Mouse (Mus musculus): ENCODE measurements around the gene Fut9. TPM values are rescaled to one million over a fixed set of nuclear protein-coding genes. Genes with fewer than 3 reads are reported as not detected.

The Fut9 gene
- not detected in 2 replicates for polyA plus RNA-seq (2012; rRNA removed)

DNA sequence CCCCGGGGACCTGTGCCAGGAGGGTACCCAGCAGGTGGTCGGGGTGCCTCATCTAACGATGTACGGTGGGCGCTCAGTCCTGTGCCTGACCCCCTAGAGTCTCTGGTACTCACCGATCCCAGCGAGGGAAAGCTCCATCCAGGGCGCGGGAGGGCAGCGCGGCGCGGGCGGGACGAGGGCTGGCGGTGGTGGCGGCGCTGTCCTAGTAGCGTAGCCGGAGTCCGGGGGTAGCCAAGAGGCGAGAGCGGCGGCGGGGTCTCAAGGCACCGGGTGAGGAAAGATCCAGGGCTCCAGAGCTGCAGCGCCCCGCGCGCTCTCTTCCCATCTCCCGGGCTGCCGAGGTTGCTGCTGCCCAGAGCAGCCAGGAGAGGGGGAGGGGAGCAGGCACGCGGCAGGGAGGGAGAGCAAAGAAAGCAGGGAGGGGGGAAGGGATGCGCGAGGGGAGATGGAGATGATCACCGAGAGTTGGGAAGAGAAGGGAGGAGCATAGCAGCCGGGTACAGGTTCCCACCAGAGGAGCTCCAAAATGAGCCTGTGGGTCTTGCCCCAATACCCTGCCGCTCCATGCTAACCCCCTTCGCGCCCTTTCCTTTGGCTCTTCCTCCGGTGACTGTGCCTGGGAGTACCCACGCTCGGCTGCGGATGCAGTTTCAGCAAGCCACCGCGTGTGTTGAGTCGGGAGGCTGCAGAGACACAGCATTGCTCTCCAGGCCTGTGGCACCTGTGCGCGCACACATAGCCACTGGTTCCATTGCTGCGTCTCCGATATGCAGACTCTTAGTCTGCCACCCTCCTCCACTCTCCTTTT is at the start of gene Fut9:
Fut9 (minus strand) TSS at position 769 of the 808 bp plus-strand sequence.
- H3K27me3 ChIP-seq (ENCODE audit: control insufficient read depth, insufficient read depth, low read length): no peaks in the 10 kb centered on the region
- no peak for DNase-seq (ENCODE audit: low read depth in 1 of 2, low spot score in 2 of 2)
- H3K4me3 ChIP-seq (ENCODE audit: extremely low read depth, insufficient read depth, insufficient read length): no peak within 1 kb of the TSS
- TF ChIP-seq CTCF (IDR thresholded peaks at IDR 0.05; ENCODE audit: extremely low read depth, insufficient read depth, insufficient read length, insufficient replicate concordance) (no peak), POLR2A (IDR thresholded peaks at IDR 0.05; ENCODE audit: low read depth, low read length) (no peak)
- H3K36me3 ChIP-seq (ENCODE audit: control insufficient read depth, insufficient read depth, low read length): no peaks in the 10 kb centered on the region
- 10% methylated on average over 51 of the region's 52 CpGs for WGBS
- H3K4me1 ChIP-seq (ENCODE audit: control insufficient read depth, insufficient read depth, insufficient read length): no peaks in the 10 kb centered on the region
- H3K27ac ChIP-seq (ENCODE audit: insufficient read depth, low read length): no peak within 1 kb of the TSS

DNA sequence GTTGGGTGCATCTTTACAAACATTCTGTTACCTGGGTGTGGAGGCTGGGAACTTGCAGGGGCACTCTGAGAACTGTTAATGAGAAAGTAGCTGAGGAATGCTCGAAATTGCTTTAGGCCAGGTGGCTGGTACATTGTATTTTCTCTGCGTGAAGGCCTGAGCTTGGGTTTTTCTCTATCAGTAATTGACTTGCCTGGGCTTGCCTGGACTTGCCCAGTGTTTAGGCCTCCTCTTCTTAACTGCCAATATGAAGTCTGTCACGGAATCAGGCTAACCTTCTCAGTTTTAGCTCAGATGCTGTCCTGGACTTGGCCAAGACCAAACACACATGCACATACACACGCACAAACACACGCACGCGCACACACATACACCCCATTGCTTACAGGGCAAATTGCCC is 15.7 kb upstream of the Fut9 start:
- H3K4me3 ChIP-seq (ENCODE audit: extremely low read depth, insufficient read depth, insufficient read length): no peak overlapping the region
- no peaks in the 10 kb centered on the region for H3K27me3 ChIP-seq (ENCODE audit: control insufficient read depth, insufficient read depth, low read length)
- 89% methylated on average over 7 of the region's 7 CpGs for WGBS
- H3K36me3 ChIP-seq (ENCODE audit: control insufficient read depth, insufficient read depth, low read length): no peaks in the 10 kb centered on the region
- DNase-seq (ENCODE audit: low read depth in 1 of 2, low spot score in 2 of 2): no peak
- no peaks in the 10 kb centered on the region for H3K4me1 ChIP-seq (ENCODE audit: control insufficient read depth, insufficient read depth, insufficient read length)
- TF ChIP-seq CTCF (IDR thresholded peaks at IDR 0.05; ENCODE audit: extremely low read depth, insufficient read depth, insufficient read length, insufficient replicate concordance): no peak
- no peak for TF ChIP-seq POLR2A (IDR thresholded peaks at IDR 0.05; ENCODE audit: low read depth, low read length)
- no peak overlapping the region for H3K27ac ChIP-seq (ENCODE audit: insufficient read depth, low read length)

DNA sequence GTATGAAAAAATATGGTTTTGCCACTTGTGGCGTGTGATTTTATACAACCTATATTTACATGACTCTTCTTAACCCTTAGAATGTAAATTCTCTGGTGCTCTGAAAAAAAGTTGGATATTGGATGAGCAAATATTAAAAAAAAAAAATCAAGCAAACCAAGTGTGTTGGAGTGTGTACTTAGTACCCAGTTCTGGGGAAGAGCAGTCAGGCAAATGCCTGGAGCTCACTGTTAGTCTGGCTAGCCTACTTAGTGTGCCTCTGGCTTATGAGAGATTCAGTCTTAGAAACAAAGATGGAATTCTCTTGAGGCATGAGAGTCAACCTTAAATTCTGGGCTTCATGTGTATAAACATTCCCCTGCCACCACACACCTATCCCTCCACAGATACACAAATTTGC is 13.3 kb upstream of the Fut9 start:
- H3K36me3 ChIP-seq (ENCODE audit: control insufficient read depth, insufficient read depth, low read length): no peaks in the 10 kb centered on the region
- no peak for TF ChIP-seq CTCF (IDR thresholded peaks at IDR 0.05; ENCODE audit: extremely low read depth, insufficient read depth, insufficient read length, insufficient replicate concordance)
- no peak for TF ChIP-seq POLR2A (IDR thresholded peaks at IDR 0.05; ENCODE audit: low read depth, low read length)
- no peaks in the 10 kb centered on the region for H3K4me1 ChIP-seq (ENCODE audit: control insufficient read depth, insufficient read depth, insufficient read length)
- H3K27me3 ChIP-seq (ENCODE audit: control insufficient read depth, insufficient read depth, low read length): no peaks in the 10 kb centered on the region
- 78% methylated on average over 1 of the region's 1 CpGs for WGBS
- DNase-seq (ENCODE audit: low read depth in 1 of 2, low spot score in 2 of 2): no peak
- no peak overlapping the region for H3K4me3 ChIP-seq (ENCODE audit: extremely low read depth, insufficient read depth, insufficient read length)
- H3K27ac ChIP-seq (ENCODE audit: insufficient read depth, low read length): no peak overlapping the region

GRCm38 (mm10) chr4:25810058-25810457 is 10.0 kb upstream of the Fut9 start:
- Histone ChIP-seq H3K4me1 (ENCODE audit: control insufficient read depth, insufficient read depth, insufficient read length) (no peaks in the 10 kb centered on the region), H3K27me3 (ENCODE audit: control insufficient read depth, insufficient read depth, low read length) (no peaks in the 10 kb centered on the region), H3K4me3 (ENCODE audit: extremely low read depth, insufficient read depth, insufficient read length) (no peak overlapping the region), H3K27ac (ENCODE audit: insufficient read depth, low read length) (no peak overlapping the region), H3K36me3 (ENCODE audit: control insufficient read depth, insufficient read depth, low read length) (no peaks in the 10 kb centered on the region)
- DNase-seq (ENCODE audit: low read depth in 1 of 2, low spot score in 2 of 2): no peak
- 94% methylated on average over 1 of the region's 1 CpGs for WGBS
- TF ChIP-seq CTCF (IDR thresholded peaks at IDR 0.05; ENCODE audit: extremely low read depth, insufficient read depth, insufficient read length, insufficient replicate concordance) (no peak), POLR2A (IDR thresholded peaks at IDR 0.05; ENCODE audit: low read depth, low read length) (no peak)

- no peak for DNase-seq (ENCODE audit: low read depth in 1 of 2, low spot score in 2 of 2)
- no peaks in the 10 kb centered on the region for H3K36me3 ChIP-seq (ENCODE audit: control insufficient read depth, insufficient read depth, low read length)
- TF ChIP-seq CTCF (IDR thresholded peaks at IDR 0.05; ENCODE audit: extremely low read depth, insufficient read depth, insufficient read length, insufficient replicate concordance) (no peak), POLR2A (IDR thresholded peaks at IDR 0.05; ENCODE audit: low read depth, low read length) (no peak)
- H3K27ac ChIP-seq (ENCODE audit: insufficient read depth, low read length): no peak overlapping the region
- H3K4me3 ChIP-seq (ENCODE audit: extremely low read depth, insufficient read depth, insufficient read length): no peak overlapping the region
- H3K27me3 ChIP-seq (ENCODE audit: control insufficient read depth, insufficient read depth, low read length): no peaks in the 10 kb centered on the region
- 90% methylated on average over 2 of the region's 2 CpGs for WGBS
- no peaks in the 10 kb centered on the region for H3K4me1 ChIP-seq (ENCODE audit: control insufficient read depth, insufficient read depth, insufficient read length)
These were observed 1.7 kb upstream of the Fut9 start for GRCm38 (mm10) chr4:25801751-25802150.

DNA sequence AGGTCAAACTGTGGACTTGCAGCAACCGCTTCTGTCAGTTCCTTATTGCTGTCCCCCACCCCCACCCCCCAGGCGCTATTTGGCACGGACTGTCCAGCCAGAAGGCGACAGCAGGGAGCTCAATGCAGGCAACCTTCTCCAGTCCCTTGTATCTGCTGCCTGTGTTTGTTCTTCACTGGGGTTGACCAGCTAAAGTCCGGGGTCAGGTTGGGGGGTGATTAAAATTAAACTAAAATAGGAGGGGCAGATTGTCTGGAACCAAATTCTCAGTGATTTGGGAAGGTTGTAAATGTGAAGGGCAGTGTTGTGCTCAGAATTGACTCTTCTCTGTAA is 206 bp upstream of the Fut9 start:
- Histone ChIP-seq H3K27ac (ENCODE audit: insufficient read depth, low read length) (no peak overlapping the region), H3K4me3 (ENCODE audit: extremely low read depth, insufficient read depth, insufficient read length) (no peak overlapping the region), H3K36me3 (ENCODE audit: control insufficient read depth, insufficient read depth, low read length) (no peaks in the 10 kb centered on the region), H3K27me3 (ENCODE audit: control insufficient read depth, insufficient read depth, low read length) (no peaks in the 10 kb centered on the region), H3K4me1 (ENCODE audit: control insufficient read depth, insufficient read depth, insufficient read length) (no peaks in the 10 kb centered on the region)
- no peak for DNase-seq (ENCODE audit: low read depth in 1 of 2, low spot score in 2 of 2)
- TF ChIP-seq POLR2A (IDR thresholded peaks at IDR 0.05; ENCODE audit: low read depth, low read length) (no peak), CTCF (IDR thresholded peaks at IDR 0.05; ENCODE audit: extremely low read depth, insufficient read depth, insufficient read length, insufficient replicate concordance) (no peak)
- WGBS: 12% methylated on average over 5 of the region's 5 CpGs

- Histone ChIP-seq H3K4me3 (ENCODE audit: extremely low read depth, insufficient read depth, insufficient read length) (no peak overlapping the region), H3K27me3 (ENCODE audit: control insufficient read depth, insufficient read depth, low read length) (no peaks in the 10 kb centered on the region), H3K27ac (ENCODE audit: insufficient read depth, low read length) (no peak overlapping the region), H3K36me3 (ENCODE audit: control insufficient read depth, insufficient read depth, low read length) (no peaks in the 10 kb centered on the region), H3K4me1 (ENCODE audit: control insufficient read depth, insufficient read depth, insufficient read length) (no peaks in the 10 kb centered on the region)
- TF ChIP-seq CTCF (IDR thresholded peaks at IDR 0.05; ENCODE audit: extremely low read depth, insufficient read depth, insufficient read length, insufficient replicate concordance) (no peak), POLR2A (IDR thresholded peaks at IDR 0.05; ENCODE audit: low read depth, low read length) (no peak)
- 10% methylated on average over 7 of the region's 7 CpGs for WGBS
- no peak for DNase-seq (ENCODE audit: low read depth in 1 of 2, low spot score in 2 of 2)
These were observed 981 bp downstream of the Fut9 start for GRCm38 (mm10) chr4:25799051-25799475.
